Mouse (Mus musculus) lung, embryonic 15.5 days (tissue): ENCODE results near the gene 1700018F24Rik. TPM values are rescaled to one million over a fixed set of nuclear protein-coding genes. Genes with fewer than 3 reads are reported as not detected.
A peak's percentile ranks its signal among the peaks of the same experiment; 100 is the strongest.
"Not testable (repeated sequence)": the region's sequence is repeated elsewhere in the genome, so short reads cannot be mapped to it uniquely, and the experiment has no call there.

ENCODE experiments used
- ATAC-seq: fragments of 200-750 bp; cut with Nextera tagmentation; 2 replicates; pipeline ENCODE4 v1.8.0; 2017; ENCODE audit warnings: moderate number of reproducible peaks, borderline replicate concordance; ENCODE audit not compliant: low FRiP score, low TSS enrichment; ENCODE audit errors: extremely low read depth
- H3K27ac ChIP-seq: fragments of 300-500 bp; sonication (generic); 2 replicates; pipeline ENCODE4 v1.5.1; 2015; ENCODE audit warnings: moderate library complexity, mild to moderate bottlenecking, inconsistent platforms
- H3K27me3 ChIP-seq: fragments of 300-500 bp; sonication (generic); 2 replicates; pipeline ENCODE4 v1.6.1; 2015; ENCODE audit warnings: inconsistent platforms
- H3K36me3 ChIP-seq: fragments of 300-500 bp; sonication (generic); 2 replicates; pipeline ENCODE4 v1.6.1; 2015; ENCODE audit warnings: inconsistent platforms
- H3K4me1 ChIP-seq: fragments of 300-500 bp; sonication (generic); 2 replicates; pipeline ENCODE4 v1.6.1; 2015; ENCODE audit warnings: inconsistent platforms
- H3K4me2 ChIP-seq: fragments of 300-500 bp; sonication (generic); 2 replicates; pipeline ENCODE4 v1.6.1; 2015; ENCODE audit warnings: inconsistent platforms, mild to moderate bottlenecking, moderate library complexity
- H3K4me3 ChIP-seq: fragments of 300-500 bp; sonication (generic); 2 replicates; pipeline ENCODE4 v1.5.1; 2015; ENCODE audit warnings: mild to moderate bottlenecking, inconsistent platforms
- H3K9ac ChIP-seq: fragments of 300-500 bp; sonication (generic); 2 replicates; pipeline ENCODE4 v1.6.1; 2015; ENCODE audit warnings: inconsistent platforms
- H3K9me3 ChIP-seq: fragments of 300-500 bp; sonication (generic); 2 replicates; pipeline ENCODE4 v1.6.1; 2016; ENCODE audit warnings: inconsistent platforms
- WGBS: fragments of 180-500 bp; shearing (Covaris S2); methylation state at CpG from one replicate; pipeline ENCODE4 v1.1.7; 2015; 5-methylcytosine and 5-hydroxymethylcytosine counted together
- polyA plus RNA-seq: library from polyadenylated mRNA; unstranded; fragments of >200 nt; fragmentation: Nextera tagmentation; extraction: Ambion mirVana; gene quantifications from 2 replicates; pipeline ENCODE4 v1.2.1, GENCODE M21; 2015

The 1700018F24Rik gene
- polyA plus RNA-seq, 1 experiment from 2014 or later: 0.14 TPM

GRCm38 (mm10) chr5:145041628-145042027 is 1.2 kb upstream of the 1700018F24Rik start:
- H3K9ac ChIP-seq: no peak overlapping the region
- no peak for ATAC-seq
- H3K4me1 ChIP-seq: no peaks in the 10 kb centered on the region
- H3K36me3 ChIP-seq: no peaks in the 10 kb centered on the region
- no peak overlapping the region for H3K4me2 ChIP-seq
- H3K27ac ChIP-seq: no peak overlapping the region
- no peaks in the 10 kb centered on the region for H3K27me3 ChIP-seq
- no peaks in the 10 kb centered on the region for H3K9me3 ChIP-seq
- H3K4me3 ChIP-seq: no peak overlapping the region
- 46% methylated on average over 4 of the region's 4 CpGs for WGBS

- not testable (repeated sequence) for H3K4me2 ChIP-seq, H3K27ac ChIP-seq, ATAC-seq, H3K4me1 ChIP-seq, H3K36me3 ChIP-seq, H3K9ac ChIP-seq, H3K27me3 ChIP-seq, H3K4me3 ChIP-seq, H3K9me3 ChIP-seq
- 25% methylated on average over 3 of the region's 3 CpGs for WGBS
Measured at GRCm38 (mm10) chr5:145054187-145054586, 11.4 kb downstream of the 1700018F24Rik start.

- 79% methylated on average over 8 of the region's 8 CpGs for WGBS
- Histone ChIP-seq H3K27me3 (no peaks in the 10 kb centered on the region), H3K4me2 (no peak overlapping the region), H3K27ac (no peak overlapping the region), H3K4me1 (no peaks in the 10 kb centered on the region), H3K4me3 (no peak overlapping the region), H3K9me3 (no peaks in the 10 kb centered on the region), H3K36me3 (no peaks in the 10 kb centered on the region), H3K9ac (no peak overlapping the region)
- ATAC-seq: no peak
Measured at GRCm38 (mm10) chr5:145057907-145058306, 15.1 kb downstream of the 1700018F24Rik start.

- Histone ChIP-seq H3K4me2 (no peak overlapping the region), H3K36me3 (no peaks in the 10 kb centered on the region), H3K9me3 (no peaks in the 10 kb centered on the region), H3K27ac (no peak overlapping the region), H3K9ac (no peak overlapping the region), H3K4me3 (no peak overlapping the region), H3K4me1 (no peaks in the 10 kb centered on the region), H3K27me3 (no peaks in the 10 kb centered on the region)
- ATAC-seq: no peak
- WGBS: 85% methylated on average over 7 of the region's 7 CpGs
Measured at GRCm38 (mm10) chr5:145058722-145059121, 15.9 kb downstream of the 1700018F24Rik start.

- Histone ChIP-seq H3K36me3 (no peaks in the 10 kb centered on the region), H3K27ac (no peak overlapping the region), H3K27me3 (no peaks in the 10 kb centered on the region), H3K4me2 (no peak overlapping the region), H3K4me3 (no peak overlapping the region), H3K9me3 (no peaks in the 10 kb centered on the region), H3K9ac (no peak overlapping the region), H3K4me1 (no peaks in the 10 kb centered on the region)
- peak; percentile 42 for ATAC-seq
- WGBS: 70% methylated on average over 2 of the region's 2 CpGs
Measured at GRCm38 (mm10) chr5:145059524-145059923, 16.7 kb downstream of the 1700018F24Rik start.

GRCm38 (mm10) chr5:145064765-145065340 is 22.1 kb downstream of the 1700018F24Rik start:
- Histone ChIP-seq H3K36me3 (no peaks in the 10 kb centered on the region), H3K4me1 (no peaks in the 10 kb centered on the region), H3K9ac (no peak overlapping the region), H3K27ac (no peak overlapping the region), H3K9me3 (no peaks in the 10 kb centered on the region), H3K4me3 (no peak overlapping the region), H3K4me2 (no peak overlapping the region), H3K27me3 (no peaks in the 10 kb centered on the region)
- no peak for ATAC-seq
- 93% methylated on average over 1 of the region's 1 CpGs for WGBS

- H3K27ac ChIP-seq: no peak overlapping the region
- ATAC-seq: no peak
- H3K9ac ChIP-seq: no peak overlapping the region
- no peak overlapping the region for H3K4me2 ChIP-seq
- no peaks in the 10 kb centered on the region for H3K27me3 ChIP-seq
- no peaks in the 10 kb centered on the region for H3K36me3 ChIP-seq
- H3K4me1 ChIP-seq: no peaks in the 10 kb centered on the region
- no peaks in the 10 kb centered on the region for H3K9me3 ChIP-seq
- H3K4me3 ChIP-seq: no peak overlapping the region
- WGBS: 40% methylated on average over 3 of the region's 3 CpGs
Measured at GRCm38 (mm10) chr5:145068863-145069262, 26.1 kb downstream of the 1700018F24Rik start.

GRCm38 (mm10) chr5:145069707-145070106 is 26.9 kb downstream of the 1700018F24Rik start:
- H3K27ac ChIP-seq: no peak overlapping the region
- H3K4me3 ChIP-seq: no peak overlapping the region
- no peak overlapping the region for H3K9ac ChIP-seq
- under 1% methylated on average over 5 of the region's 5 CpGs for WGBS
- no peaks in the 10 kb centered on the region for H3K9me3 ChIP-seq
- no peaks in the 10 kb centered on the region for H3K36me3 ChIP-seq
- no peaks in the 10 kb centered on the region for H3K27me3 ChIP-seq
- H3K4me1 ChIP-seq: no peaks in the 10 kb centered on the region
- ATAC-seq: no peak
- no peak overlapping the region for H3K4me2 ChIP-seq

GRCm38 (mm10) chr5:145071342-145071741 is 28.6 kb downstream of the 1700018F24Rik start:
- H3K9me3 ChIP-seq: no peaks in the 10 kb centered on the region
- no peaks in the 10 kb centered on the region for H3K36me3 ChIP-seq
- H3K4me1 ChIP-seq: no peaks in the 10 kb centered on the region
- no peak overlapping the region for H3K9ac ChIP-seq
- no peak for ATAC-seq
- H3K27ac ChIP-seq: no peak overlapping the region
- WGBS: 41% methylated on average over 6 of the region's 6 CpGs
- H3K27me3 ChIP-seq: no peaks in the 10 kb centered on the region
- no peak overlapping the region for H3K4me2 ChIP-seq
- H3K4me3 ChIP-seq: no peak overlapping the region

- Histone ChIP-seq H3K27ac (no peak overlapping the region), H3K9me3 (no peaks in the 10 kb centered on the region)
- no peak for ATAC-seq
Measured at GRCm38 (mm10) chr5:145075081-145075480, 32.3 kb downstream of the 1700018F24Rik start.

GRCm38 (mm10) chr5:145081866-145082613 is 39.2 kb downstream of the 1700018F24Rik start:
- Histone ChIP-seq H3K36me3 (0 out of 2 replicates have a peak, but pooled peaks cover 5% of the 10 kb centered on the region), H3K9me3 (no peaks in the 10 kb centered on the region), H3K9ac (no peak overlapping the region), H3K4me3 (no peak overlapping the region), H3K4me2 (no peak overlapping the region), H3K27me3 (no peaks in the 10 kb centered on the region), H3K4me1 (peaks cover 9% of the 10 kb centered on the region), H3K27ac (no peak overlapping the region)
- ATAC-seq: no peak
- 74% methylated on average over 10 of the region's 10 CpGs for WGBS

More at GRCm38 (mm10) chr5:145075081-145075480, 32.3 kb downstream of the 1700018F24Rik start:
- Histone ChIP-seq H3K9ac (no peak overlapping the region), H3K4me1 (no peaks in the 10 kb centered on the region), H3K27me3 (no peaks in the 10 kb centered on the region), H3K4me3 (no peak overlapping the region), H3K4me2 (no peak overlapping the region), H3K36me3 (no peaks in the 10 kb centered on the region)
- 51% methylated on average over 3 of the region's 3 CpGs for WGBS

- Histone ChIP-seq H3K9ac (peak overlapping the region; percentile 87; the same call in 1 of the 2 replicates), H3K4me2 (peak overlapping the region; percentile 82), H3K4me3 (peak overlapping the region; percentile 92), H3K27ac (0 out of 2 replicates have a peak overlapping the region, but pooled peaks have one; percentile 38)
- not testable (repeated sequence) for H3K36me3 ChIP-seq, H3K9me3 ChIP-seq, H3K27me3 ChIP-seq, H3K4me1 ChIP-seq
- WGBS: 49% methylated on average over 6 of the region's 6 CpGs
- peak; percentile 19; the same call in 1 of the 2 replicates for ATAC-seq
Measured at GRCm38 (mm10) chr5:145083201-145083600, 40.4 kb downstream of the 1700018F24Rik start.
